Mouse (Mus musculus) regulatory T cell (primary cell): ENCODE results near the gene Tiam1.

Experiments used
- in situ Hi-C: fragments of 300-600 bp; cut with MboI, MseI; formaldehyde crosslinking; loops from one replicate; pipeline ENCODE4 v1.15.1; 2025; ENCODE audit warnings: high pct_unique_total_duplicates

Tiam1 gene

DNA sequence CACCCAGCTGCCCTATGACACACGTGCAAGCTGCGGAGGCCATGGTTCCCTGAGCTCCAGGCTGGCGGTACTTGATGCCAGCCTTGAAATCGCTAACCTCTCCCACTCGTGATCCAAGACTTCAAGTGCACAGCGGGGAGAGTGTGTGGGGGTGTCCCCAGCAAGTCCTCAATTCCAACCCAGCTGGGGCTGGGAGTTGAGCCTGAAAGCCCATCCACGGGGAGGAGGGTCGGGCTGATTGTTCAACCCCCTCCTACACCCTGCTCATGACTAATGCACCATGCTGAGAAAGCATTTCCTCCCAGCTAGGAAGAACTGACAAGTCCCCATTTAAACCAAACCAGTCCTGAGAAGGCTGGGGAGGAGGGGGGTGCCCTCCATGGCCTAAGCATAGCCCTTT lies 223.2 kb downstream of the Tiam1 start:
- in situ Hi-C loops = no loop called here

DNA sequence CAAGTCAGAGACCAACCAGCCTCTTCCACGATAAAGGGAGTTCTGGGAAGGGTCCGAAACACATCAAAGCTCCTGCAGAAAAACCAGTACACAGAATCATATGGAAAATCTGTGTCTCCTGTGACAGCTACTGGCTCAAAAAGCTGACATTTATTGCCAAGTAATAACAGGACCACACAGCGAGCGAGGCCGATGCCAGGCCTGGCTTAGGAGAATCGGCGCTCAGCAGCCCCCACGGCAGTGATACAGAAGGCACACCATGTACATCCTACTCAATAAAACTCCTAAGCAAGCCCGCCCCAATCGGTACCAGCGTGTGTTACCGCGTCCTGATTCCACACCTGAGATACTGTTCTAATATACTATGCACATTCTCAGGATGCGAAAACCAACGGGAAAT lies 226.2 kb downstream of the Tiam1 start:
- in situ Hi-C loops = no loop called here

DNA sequence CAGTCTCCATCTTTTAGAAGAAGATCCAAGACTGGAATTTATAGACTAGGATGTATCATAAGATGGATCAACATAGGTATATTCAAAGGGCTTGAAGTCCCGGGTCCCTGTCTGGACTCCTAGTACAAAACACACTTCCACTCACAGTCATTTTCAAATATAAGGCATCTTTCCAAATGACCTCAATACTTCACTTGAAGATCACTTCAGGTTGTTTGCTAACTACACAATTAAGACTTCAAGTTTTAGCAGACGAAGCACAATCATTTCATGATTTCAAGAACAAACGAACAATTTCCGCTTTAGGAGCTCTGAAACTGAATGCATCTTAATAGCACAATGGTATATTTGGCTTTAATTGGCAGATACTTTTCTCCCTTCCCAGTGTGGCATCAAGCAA lies 228.6 kb downstream of the Tiam1 start:
- in situ Hi-C loops = no loop called here

DNA sequence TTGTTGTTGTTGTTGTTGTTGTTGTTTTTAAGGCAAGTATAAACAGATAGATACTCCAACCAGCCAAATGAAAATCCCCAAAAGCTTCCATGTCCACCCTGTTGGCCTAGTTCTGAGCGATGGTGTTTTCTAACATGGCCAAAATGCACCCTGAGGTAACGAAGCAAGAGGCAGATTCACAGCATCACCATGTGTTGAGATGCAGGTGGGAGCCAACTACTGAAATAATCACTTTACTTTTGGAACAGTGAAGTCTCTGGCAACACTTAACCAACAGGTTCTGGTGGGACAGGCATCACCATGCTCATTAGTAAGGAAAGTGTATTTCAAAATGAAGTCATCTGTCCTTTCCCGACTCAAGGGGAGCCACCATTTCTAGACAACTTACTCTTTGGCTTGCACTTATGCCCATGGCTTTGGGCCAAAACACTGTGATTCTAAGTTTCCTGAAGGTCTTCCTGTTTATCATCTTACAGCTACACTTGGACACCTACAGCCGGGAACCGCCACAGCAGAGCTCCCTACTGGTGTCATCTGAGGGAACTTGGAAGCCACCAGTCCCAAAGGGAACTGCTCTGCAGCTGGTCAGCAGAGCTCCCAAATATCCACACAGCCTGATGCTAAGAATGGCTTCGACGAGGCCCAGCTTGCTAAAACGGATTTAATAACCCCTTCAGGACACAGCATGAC lies 230.7 kb downstream of the Tiam1 start:
- in situ Hi-C loops = no loop called here

DNA sequence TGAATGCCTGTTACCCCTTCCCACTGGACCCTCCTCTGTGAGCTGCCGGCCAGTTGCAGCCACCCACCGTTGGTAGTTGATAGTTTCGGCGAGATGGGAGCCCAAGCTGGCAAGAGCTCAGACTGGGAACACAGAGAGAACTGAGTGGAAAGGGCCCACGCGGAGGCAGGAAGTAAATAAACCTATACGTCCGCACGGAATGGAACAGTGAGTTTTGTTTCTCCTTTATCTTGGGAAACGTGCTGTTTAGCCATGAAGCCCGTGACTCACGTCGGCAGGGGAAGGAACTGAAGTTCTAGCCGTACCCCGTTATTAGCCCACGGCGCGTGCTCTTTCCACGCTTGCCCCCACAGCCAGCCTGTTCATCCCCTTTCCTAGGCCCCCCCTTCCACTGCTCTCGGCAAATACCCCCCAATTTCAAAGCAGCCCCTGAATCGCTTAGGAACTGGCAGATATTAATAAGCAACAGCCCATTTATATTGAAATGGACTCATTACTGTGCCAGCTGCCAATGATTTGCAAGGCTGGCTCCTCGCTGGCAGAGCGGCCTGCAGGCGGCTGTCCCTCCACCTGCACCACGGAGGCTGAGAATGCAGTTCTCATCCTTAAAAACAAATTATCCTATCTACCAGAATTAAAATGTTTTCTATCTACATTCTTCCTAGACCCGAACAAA lies 234.0 kb downstream of the Tiam1 start:
- in situ Hi-C loops = loop anchor here (10.0 kb wide), 1 partner anchor 135 kb away; no protein-coding TSS in a partner anchor

DNA sequence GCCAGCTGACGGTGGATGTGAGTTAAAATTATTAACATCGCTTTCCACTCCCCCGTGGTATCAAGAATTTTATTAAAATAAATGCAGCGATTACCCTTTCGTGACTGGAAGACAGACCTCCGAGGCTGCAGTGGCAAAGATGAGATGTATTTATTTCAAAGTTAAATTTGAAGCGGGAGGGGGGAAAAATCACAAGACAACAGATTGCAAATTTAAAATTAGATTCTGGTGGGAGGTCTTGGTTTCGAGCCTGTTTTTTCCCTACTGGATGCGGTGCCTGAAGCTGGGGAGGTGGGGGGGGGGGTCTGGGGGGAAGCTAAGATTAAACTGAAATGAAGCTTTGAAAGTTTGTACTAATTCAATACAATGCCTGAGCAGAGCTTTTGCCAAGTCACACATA lies 235.9 kb downstream of the Tiam1 start:
- in situ Hi-C loops = loop anchor here (10.0 kb wide), 1 partner anchor 133 kb away; no protein-coding TSS in a partner anchor

DNA sequence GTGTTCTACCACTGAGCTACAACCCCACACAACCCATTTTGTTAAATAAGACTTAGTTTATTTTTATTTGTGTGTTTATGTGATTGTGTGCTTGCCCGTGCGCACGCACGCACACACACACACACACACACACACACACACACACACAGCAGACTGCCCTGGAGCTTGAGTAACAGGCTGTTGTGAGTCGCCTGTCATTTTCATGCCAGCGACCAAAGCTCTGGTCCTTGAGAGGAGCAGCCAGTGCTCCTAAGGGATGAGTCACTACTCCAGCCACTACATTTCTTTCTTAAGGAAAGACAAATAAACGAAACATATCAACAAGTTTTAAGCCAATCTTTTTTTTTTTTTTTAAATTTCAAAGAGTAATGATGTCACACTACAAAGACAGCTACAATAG lies 236.7 kb downstream of the Tiam1 start:
- in situ Hi-C loops = loop anchor here (10.0 kb wide), 1 partner anchor 132 kb away; no protein-coding TSS in a partner anchor

DNA sequence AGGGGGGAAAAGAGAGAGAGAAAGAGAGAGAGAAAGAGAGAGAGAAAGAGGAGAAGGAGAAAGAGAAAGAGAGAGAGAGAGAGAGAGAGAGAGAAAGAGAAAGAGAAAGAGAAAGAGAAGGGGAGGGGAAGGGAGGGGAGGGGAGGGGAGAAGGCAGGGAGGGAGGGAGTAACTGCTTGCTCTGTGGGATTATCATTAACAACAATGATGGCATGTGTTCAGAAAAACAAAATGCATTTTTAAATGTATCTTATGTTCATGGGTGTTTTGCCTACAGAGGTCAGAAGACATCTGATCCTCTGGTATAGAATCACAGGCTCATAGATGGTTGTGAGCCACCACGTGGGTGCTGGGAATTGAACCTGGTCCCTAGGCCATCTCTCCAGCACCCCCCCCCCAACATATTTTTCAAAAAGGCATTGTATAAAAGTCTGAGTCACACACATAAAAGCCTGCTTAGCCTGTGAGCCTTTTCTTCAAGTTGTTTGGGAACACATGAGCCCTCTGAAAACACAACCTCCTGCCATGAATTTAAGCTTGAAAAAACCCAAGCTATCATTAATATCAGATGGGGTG lies 237.8 kb downstream of the Tiam1 start:
- in situ Hi-C loops = loop anchor here (10.0 kb wide), 1 partner anchor 131 kb away; no protein-coding TSS in a partner anchor

DNA sequence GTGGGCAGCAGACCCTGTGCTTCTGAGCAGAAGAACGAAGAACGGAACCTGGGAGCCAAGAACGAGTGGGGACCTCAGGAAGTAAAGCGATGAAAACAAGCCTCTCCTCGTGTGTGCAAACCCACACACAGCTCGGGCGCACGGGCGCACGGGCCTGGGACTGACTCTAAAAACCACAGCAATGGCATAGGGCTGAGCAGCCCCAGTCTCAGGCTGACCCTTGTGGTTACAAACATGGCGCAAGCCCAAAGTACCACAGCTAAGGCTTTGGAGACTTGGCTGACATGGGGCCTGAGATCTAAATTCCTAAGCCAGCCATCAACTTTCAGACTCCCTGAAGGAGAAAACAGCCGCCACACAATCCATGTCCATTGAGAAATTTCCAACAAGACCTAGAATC lies 239.4 kb downstream of the Tiam1 start:
- in situ Hi-C loops = loop anchor here (5.0 to 10.0 kb wide), 2 partner anchors 62 to 129 kb away; no protein-coding TSS in a partner anchor

DNA sequence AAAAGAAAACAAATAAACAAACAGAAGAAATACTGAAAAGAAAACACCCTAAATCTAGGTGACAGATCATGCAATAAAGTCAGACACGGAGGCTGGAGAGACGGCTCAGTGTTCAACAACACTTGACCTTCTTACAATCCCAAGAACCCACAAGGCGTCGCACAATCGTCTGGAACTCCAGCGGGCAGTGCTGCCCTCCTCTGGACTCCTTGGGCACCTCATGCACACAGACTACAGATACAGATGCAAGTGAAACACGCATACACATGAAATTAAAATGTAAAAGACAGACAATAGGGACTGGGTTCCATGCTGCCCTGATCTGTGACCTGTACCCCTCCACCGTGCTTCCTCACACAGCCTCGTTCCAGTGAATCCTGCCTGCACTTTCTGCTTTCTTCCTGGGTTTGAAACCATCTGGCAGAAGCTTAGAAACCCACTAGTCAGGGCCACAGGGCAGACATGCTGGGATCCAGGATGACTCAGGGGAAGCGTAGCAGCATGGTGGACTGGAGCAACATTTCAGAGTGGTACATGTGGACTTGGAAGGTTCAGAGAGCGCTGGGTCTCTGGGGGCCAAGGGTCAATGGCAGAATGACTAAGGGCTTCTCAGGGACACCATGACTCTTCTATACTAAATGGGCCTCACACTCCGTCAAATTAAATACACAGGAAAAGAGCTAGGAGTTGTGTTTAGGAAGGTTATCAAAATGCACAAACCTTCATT lies 240.8 kb downstream of the Tiam1 start:
- in situ Hi-C loops = loop anchor here (5.0 to 10.0 kb wide), 2 partner anchors 60 to 128 kb away; no protein-coding TSS in a partner anchor

DNA sequence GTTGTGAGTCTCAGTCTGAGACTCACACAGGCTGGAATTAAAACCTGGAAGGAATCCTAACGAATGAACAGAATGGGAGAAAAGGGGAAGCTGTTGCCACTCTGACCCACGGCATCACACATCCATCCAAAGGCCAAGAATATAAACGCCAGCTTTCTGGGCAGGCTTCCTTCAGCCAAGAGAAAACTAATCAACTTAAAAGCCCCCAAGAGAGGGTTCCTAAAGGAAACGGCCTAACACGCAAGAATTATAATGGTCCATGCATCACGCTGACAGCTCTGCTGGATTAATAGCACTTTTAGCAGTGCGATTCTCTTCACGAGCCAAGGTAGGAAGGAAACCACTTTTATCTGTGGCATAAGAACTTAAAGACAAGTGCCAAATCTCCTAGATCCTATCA lies 242.9 kb downstream of the Tiam1 start:
- in situ Hi-C loops = loop anchor here (5.0 to 10.0 kb wide), 2 partner anchors 58 to 126 kb away; no protein-coding TSS in a partner anchor

DNA sequence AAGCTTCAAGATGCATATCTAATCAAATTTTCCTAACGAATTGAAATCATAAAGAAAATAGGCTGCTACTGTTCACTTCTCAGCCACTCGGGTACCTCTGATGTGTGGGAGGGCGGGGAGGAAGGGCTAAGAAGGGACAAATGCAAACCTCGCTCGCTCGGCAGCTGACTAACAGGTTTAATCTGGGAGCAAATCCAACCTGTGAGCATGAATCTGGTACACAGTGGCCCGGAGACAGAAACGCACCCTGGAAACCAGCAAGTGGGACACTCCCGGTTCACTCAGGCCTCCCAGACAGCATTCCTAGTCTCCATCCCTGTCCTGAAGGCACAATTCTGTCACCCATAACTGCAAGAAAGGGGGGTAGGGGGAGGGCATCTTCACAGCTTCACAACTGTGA lies 244.4 kb downstream of the Tiam1 start:
- in situ Hi-C loops = no loop called here

DNA sequence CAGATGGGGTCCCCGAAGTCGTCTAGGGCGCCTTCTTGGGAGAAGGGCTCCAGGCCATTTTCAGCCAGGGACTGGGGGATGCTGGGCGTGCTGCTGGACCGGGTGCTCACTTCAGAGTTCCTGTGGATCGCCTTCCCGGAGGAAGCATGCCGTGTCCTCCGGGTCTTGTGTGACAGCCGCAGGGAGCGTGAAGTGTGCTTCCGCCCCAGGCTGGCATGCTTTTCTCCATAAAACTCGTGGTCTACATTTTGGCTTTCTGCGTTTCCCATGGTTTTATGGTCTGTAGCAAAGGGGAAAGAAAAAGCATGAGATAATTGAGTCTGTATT lies 245.3 kb downstream of the Tiam1 start:
- in situ Hi-C loops = no loop called here

DNA sequence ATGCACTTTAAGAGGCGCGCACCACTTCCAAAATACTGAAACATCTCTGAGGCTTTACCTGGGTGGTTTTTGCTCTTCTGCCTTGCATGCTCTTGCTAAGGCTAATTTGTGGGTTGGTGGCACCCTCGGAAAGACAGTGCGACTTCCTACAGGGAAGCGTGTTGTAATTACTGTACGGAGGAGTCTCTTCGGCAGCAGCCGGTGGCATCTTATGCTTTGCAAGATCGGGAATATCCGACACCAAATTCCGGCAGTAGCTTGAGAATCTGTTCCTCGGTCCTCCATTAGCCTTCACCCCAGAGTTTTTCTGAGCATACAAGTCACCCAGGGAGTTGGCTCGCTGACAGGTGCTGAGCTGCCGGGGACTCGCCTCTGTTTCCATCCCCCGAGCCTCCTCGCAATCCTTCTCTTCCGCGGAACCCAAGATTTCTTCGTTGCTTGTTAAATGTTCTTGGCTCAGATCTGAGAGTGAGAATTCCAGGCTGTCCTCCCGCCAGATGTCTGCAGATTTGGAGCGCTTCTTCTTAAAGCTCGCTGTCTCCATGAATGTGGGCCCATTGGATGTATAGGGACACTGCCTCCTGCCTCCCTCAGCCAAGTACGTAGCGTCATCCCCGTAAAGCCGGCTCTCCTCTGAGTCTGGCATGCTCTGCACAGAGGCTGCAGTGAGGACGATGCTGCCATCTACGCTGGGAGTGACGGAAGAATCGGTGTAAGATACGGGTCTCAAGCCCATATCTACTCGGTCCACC lies 245.8 kb downstream of the Tiam1 start:
- in situ Hi-C loops = no loop called here

DNA sequence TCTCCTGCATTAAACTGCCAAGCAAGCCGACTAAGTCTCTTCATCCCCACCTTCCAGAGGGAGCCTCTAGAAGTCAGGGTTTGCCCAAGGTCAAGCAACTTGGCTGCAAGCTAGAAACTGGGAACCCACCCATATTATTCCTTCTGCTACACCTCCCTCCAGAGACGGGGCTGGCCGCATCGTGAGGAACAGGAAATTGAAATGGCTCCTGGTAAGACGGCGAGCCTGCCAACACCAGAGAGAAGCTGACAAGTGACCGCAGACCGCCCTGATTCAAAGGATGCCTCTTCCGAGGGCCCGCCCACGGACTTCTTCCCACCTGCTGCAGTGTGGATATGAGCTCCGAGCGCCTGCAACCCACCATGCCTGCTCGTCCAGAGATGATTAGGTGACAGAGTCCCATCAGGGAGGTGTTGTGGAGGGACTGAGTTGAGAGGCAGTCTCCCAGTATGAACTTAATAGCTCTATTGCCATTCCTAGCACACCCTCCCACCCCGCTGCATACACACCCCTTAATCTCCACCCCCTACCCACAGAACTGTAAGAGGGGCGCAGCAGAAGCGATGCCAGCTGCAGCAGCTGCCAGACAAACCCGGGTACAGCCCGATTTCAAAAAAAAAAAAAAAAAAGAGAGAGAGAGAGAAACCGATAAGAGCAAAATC lies 246.6 kb downstream of the Tiam1 start:
- in situ Hi-C loops = no loop called here

DNA sequence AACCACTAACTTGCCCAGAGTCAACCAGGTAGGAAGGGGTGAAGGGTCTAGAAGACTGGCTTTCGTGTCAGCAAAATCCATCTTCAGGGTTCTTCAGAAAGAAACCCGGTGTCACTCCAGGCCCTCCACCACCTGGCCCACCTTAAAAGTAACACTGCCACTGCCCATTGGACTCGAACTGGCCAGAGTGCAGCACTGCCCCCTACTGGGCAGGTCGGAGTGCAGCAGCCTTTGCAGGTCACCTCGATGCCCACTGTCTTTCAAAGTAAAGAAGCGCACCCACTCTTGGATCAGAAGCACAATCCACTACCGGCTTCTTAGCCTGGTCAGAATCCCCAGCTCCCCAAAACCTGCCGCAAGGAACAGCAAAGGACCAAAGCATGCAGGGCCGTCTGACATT lies 247.2 kb downstream of the Tiam1 start:
- in situ Hi-C loops = no loop called here

DNA sequence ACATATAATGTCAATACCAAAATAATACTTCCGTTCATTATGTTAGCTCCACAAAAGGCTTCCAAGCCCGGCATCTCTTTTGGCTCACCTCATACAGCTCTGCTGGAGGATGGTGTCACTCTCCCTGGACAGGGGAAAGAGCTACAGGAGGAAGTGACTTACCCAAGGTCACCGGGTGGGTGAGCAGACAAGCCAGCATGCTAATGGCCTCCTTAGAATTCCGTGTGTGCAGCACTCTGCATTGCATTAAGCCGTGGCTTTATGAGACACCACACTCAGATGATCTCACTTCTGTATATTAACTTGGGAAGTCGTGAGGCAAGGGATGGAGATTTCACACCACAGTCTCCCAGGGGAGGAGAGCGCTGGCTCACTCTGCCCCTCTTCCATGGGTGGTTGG lies 248.3 kb downstream of the Tiam1 start:
- in situ Hi-C loops = no loop called here

DNA sequence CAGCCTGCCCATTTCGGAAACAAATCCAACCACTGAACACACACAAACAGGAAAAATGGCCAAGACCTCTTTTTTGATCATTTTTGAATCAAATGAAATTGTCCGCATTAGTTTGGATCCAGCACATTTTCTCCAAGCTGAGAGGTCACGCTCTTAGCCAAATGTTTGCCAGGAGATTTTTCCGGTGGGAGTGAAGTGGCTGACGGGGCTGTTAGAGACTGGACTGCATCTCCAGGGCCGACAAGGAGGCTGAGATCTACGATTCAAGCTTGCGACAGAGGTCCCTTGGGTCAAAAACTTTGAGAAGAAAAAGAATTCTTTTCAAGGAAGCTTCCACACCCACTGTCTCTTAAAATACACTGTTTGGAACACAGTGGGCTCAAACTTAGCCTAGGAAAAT lies 248.8 kb downstream of the Tiam1 start:
- in situ Hi-C loops = no loop called here

DNA sequence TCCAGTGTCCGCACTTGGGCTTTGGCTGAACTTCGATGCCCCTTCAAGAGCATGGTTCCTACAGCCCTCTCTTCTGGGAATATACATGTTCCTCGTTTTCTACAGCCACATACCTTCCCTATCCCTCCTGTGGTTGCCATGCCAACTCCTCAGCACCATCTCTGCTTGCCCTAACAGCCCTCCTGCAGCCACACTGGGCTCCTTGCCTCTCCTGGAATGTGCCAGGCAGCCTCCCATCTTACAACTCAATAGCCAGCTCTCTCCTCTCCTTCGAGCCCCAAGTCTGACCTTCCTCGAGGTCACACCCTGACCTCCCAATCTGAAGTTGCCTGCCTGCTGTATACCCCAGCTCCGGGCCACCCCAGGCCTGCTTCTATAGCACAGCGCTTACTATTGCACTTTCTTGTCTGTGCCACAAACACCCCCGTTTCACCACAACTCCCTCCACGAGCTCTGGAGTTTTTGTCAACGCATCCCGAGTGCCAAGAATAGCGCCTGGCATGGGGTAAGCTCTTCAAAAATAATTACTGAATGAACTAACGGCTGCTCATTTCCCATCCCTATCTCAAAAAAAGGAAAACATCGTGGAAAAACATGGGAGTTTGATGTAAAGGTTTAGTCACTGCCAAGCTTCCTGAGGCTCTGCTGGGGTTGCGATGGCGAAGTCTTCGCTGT lies 252.9 kb downstream of the Tiam1 start:
- in situ Hi-C loops = no loop called here

DNA sequence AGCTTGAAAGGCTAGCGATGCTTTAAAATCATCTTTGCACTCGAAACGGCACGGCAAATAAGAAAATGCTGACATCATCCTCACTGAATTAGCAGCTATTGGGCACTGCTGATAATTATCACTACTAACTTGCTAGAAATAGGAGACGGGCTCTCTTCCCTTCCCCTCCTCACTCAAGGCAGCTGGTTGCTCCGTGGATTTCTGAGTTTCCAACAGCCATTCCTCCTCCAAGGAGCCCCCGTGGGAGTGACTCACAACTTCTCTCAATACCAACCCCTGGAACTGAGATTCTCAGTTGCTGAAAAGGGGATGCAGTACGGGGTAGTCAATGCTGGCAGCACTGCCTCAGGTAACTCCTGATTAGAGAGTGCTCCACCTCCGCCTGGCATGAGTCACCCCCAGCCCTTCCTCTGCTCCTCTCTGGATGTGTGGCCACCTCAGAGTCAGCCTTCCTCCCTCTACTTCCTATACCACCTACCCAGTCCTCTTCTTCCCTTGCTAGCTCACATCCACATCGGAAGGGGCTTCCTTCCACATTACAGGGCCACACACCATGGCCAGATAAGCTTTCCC lies 253.6 kb downstream of the Tiam1 start:
- in situ Hi-C loops = no loop called here
